Mouse (Mus musculus): Measurements from ENCODE around the gene Pou2f2. TPM values are rescaled to one million over a fixed set of nuclear protein-coding genes. Genes with fewer than 3 reads are reported as not detected.

Pou2f2 gene
- polyA plus RNA-seq, 1 experiment from 2014 or later: 0.52 TPM

DNA sequence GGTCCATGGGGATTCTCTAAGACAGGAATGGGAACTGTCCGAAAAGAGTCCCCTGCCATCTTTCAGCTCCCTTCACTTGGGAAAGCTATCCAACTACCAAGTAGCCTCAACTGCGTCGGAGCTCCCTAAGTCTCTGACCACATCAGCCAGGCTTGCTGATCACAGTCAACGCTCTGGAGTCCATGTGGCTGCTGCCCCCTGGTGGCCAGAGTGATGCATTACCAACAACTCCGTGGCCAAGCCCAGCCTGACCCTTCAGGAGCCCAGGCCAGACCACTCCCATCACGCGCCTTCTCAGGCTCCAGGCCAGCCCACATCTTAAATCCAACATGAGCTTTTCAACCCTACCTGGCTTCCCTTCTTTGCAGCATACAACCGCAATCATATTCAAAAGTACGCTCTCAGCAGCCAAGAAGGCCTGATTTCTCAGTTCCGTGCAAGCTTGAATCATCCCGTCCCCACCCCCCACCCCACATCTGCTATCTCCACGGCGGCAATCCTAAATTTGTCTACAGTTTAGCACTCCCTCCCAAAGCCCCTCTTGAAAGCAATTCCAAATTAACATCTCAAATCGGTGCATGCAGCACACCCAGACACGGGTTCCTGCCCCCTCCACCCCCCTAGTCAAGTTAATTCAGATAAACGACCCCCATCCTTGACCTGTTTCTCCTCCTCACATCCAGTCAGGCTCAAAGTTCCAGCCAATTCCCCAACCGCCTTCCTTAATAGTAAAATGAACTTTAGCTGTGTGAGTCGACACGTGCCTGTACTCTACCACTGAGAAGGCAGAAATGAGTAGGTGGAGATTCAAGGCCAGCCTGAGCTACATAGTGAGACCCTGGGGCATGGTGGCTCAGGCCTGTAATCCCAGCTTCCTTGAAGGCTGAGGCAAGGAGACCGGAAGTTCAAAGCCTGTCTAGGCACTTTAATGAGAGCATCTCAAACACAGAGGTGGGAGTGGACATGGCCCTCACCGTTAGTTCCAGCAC is 8.4 kb upstream of the Pou2f2 start:
- no peaks in the 10 kb centered on the region; the same call in 1 of the 2 replicates for H3K27me3 ChIP-seq (ENCODE audit: control insufficient read depth, insufficient read depth, low read length)
- no peak overlapping the region for H3K4me3 ChIP-seq (ENCODE audit: low read depth, low read length)
- 28% methylated on average over 21 of the region's 21 CpGs for WGBS
- H3K9ac ChIP-seq (ENCODE audit: low read length): no peak overlapping the region
- DNase-seq (ENCODE audit: low spot score) (peak; percentile 86), ATAC-seq (ENCODE audit: low FRiP score, low TSS enrichment) (peak; percentile 85)
- no peaks in the 10 kb centered on the region for H3K36me3 ChIP-seq (ENCODE audit: control insufficient read depth, insufficient read depth, low read length)
- no peak overlapping the region for H3K27ac ChIP-seq (replicated peaks)
- H3K4me1 ChIP-seq (replicated peaks; ENCODE audit: control insufficient read depth, insufficient read depth): no peaks in the 10 kb centered on the region
- H3K4me2 ChIP-seq (replicated peaks; ENCODE audit: low read depth): no peak overlapping the region
- no peaks in the 10 kb centered on the region for H3K9me3 ChIP-seq (ENCODE audit: control insufficient read depth, low read length)
- TF ChIP-seq CTCF (IDR thresholded peaks at IDR 0.05; ENCODE audit: low read depth): peak; percentile 98
- TF ChIP-seq EP300 (optimal IDR thresholded peaks at IDR 0.05): no peak

DNA sequence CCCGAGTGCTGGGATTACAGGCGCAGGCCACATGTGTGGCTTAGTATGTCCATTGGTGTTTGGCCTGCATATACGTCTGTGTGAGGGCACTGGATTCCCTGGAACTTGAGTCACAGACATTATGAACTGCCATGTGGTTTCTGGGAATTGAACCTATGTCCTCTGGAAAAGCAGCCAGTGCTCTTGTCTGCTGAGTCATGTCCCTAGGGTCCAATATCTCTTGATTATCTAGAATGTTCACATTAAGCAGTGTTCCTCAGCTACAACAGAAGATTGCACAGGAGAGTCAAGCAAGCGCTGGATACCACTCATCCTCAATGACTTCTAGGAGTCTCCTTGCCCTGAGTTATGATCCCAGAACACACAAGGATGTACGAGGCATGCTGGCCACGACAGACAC is 4.6 kb upstream of the Pou2f2 start:
- Histone ChIP-seq H3K9ac (ENCODE audit: low read length) (no peak overlapping the region), H3K27me3 (ENCODE audit: control insufficient read depth, insufficient read depth, low read length) (peaks cover 14% of the 10 kb centered on the region; the same call in 1 of the 2 replicates), H3K36me3 (ENCODE audit: control insufficient read depth, insufficient read depth, low read length) (no peaks in the 10 kb centered on the region), H3K4me2 (replicated peaks; ENCODE audit: low read depth) (no peak overlapping the region), H3K9me3 (ENCODE audit: control insufficient read depth, low read length) (no peaks in the 10 kb centered on the region), H3K4me1 (replicated peaks; ENCODE audit: control insufficient read depth, insufficient read depth) (no peaks in the 10 kb centered on the region; the same call in 1 of the 2 replicates), H3K27ac (replicated peaks) (no peak overlapping the region), H3K4me3 (ENCODE audit: low read depth, low read length) (no peak overlapping the region)
- TF ChIP-seq EP300 (optimal IDR thresholded peaks at IDR 0.05) (no peak), CTCF (IDR thresholded peaks at IDR 0.05; ENCODE audit: low read depth) (no peak)
- ATAC-seq (ENCODE audit: low FRiP score, low TSS enrichment) (no peak), DNase-seq (ENCODE audit: low spot score) (no peak)
- WGBS: 76% methylated on average over 6 of the region's 6 CpGs

DNA sequence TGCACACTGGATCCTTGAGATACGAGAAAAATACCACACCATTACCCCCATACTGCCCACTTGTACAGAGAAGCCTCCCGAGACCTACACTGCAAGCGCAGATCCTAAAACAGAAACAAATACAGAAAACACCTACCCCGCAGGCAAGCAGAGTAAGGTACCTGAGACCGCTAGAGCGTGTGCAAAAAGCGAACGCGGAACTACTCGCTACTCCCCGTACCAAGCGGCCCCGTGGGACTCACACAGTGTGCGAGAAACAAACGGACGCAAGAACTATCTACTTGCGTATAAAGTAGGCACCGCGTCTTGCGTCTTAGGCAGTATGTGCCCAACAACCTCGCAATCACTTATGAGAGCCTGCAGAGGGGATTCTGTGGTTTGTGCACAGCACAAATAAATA is 2.3 kb upstream of the Pou2f2 start:
- 9% methylated on average over 21 of the region's 21 CpGs for WGBS
- Histone ChIP-seq H3K4me2 (replicated peaks; ENCODE audit: low read depth) (no peak overlapping the region), H3K4me1 (replicated peaks; ENCODE audit: control insufficient read depth, insufficient read depth) (no peaks in the 10 kb centered on the region; the same call in 1 of the 2 replicates), H3K4me3 (ENCODE audit: low read depth, low read length) (no peak overlapping the region), H3K9ac (ENCODE audit: low read length) (no peak overlapping the region), H3K27me3 (ENCODE audit: control insufficient read depth, insufficient read depth, low read length) (peaks cover 22% of the 10 kb centered on the region; the same call in 1 of the 2 replicates), H3K9me3 (ENCODE audit: control insufficient read depth, low read length) (no peaks in the 10 kb centered on the region), H3K36me3 (ENCODE audit: control insufficient read depth, insufficient read depth, low read length) (no peaks in the 10 kb centered on the region), H3K27ac (replicated peaks) (no peak overlapping the region)
- DNase-seq (ENCODE audit: low spot score) (no peak), ATAC-seq (ENCODE audit: low FRiP score, low TSS enrichment) (no peak)
- TF ChIP-seq CTCF (IDR thresholded peaks at IDR 0.05; ENCODE audit: low read depth) (no peak), EP300 (optimal IDR thresholded peaks at IDR 0.05) (no peak)

DNA sequence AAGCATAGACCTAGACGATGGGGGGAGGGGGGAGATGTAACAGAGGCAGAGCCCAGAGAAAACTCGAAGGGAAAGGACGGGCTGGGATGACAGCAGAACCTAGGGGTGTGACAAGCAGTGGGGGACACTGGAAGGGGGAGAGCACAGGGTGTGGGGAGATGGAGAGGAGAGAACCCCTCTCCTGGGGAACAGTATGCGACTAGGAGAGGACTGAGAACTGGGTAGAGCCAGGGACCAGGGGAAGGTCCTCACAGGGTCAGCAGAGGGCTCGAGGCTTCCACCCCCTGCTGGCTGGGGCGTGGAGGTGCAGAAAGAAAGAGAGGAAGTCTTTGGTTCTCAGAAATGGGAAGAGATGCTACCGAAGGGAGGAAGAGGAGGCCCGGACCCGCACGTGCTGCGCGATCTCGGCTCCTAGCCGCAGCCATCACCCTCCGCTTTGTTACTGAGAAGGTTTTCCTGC is 1.8 kb upstream of the Pou2f2 start:
- Histone ChIP-seq H3K27ac (replicated peaks) (no peak overlapping the region), H3K9ac (ENCODE audit: low read length) (no peak overlapping the region), H3K4me1 (replicated peaks; ENCODE audit: control insufficient read depth, insufficient read depth) (no peaks in the 10 kb centered on the region; the same call in 1 of the 2 replicates), H3K27me3 (ENCODE audit: control insufficient read depth, insufficient read depth, low read length) (peaks cover 26% of the 10 kb centered on the region; the same call in 1 of the 2 replicates), H3K36me3 (ENCODE audit: control insufficient read depth, insufficient read depth, low read length) (no peaks in the 10 kb centered on the region), H3K4me2 (replicated peaks; ENCODE audit: low read depth) (no peak overlapping the region), H3K9me3 (ENCODE audit: control insufficient read depth, low read length) (no peaks in the 10 kb centered on the region), H3K4me3 (ENCODE audit: low read depth, low read length) (no peak overlapping the region)
- WGBS: 1% methylated on average over 15 of the region's 15 CpGs
- ATAC-seq (ENCODE audit: low FRiP score, low TSS enrichment) (no peak), DNase-seq (ENCODE audit: low spot score) (no peak)
- TF ChIP-seq CTCF (IDR thresholded peaks at IDR 0.05; ENCODE audit: low read depth) (peak; percentile 70), EP300 (optimal IDR thresholded peaks at IDR 0.05) (no peak)

DNA sequence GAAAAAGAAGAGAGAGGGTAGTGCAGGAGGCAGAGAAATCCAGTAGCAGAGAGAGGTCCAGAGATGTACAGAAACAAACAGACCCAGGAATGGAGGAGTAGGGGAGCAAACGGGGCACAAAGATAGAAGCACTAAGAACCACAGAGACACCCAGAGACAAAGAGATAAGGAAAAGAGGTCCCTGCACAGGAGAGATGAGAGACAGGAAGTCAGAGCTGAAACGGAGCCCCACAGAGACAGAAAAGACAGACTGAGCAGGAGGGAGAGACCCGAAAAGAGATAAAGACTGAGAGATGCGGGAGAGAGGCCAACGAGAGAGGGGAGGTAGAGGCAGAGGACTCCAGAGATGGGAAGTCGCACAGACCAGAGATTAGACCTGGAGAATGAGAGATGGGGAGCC is 986 bp upstream of the Pou2f2 start:
- no peak for DNase-seq (ENCODE audit: low spot score)
- no peak for ATAC-seq (ENCODE audit: low FRiP score, low TSS enrichment)
- peaks cover 26% of the 10 kb centered on the region; the same call in 1 of the 2 replicates for H3K27me3 ChIP-seq (ENCODE audit: control insufficient read depth, insufficient read depth, low read length)
- no peaks in the 10 kb centered on the region for H3K36me3 ChIP-seq (ENCODE audit: control insufficient read depth, insufficient read depth, low read length)
- H3K9me3 ChIP-seq (ENCODE audit: control insufficient read depth, low read length): no peaks in the 10 kb centered on the region
- no peak overlapping the region for H3K4me3 ChIP-seq (ENCODE audit: low read depth, low read length)
- H3K27ac ChIP-seq (replicated peaks): no peak overlapping the region
- no peak overlapping the region for H3K4me2 ChIP-seq (replicated peaks; ENCODE audit: low read depth)
- WGBS: 6% methylated on average over 6 of the region's 6 CpGs
- TF ChIP-seq CTCF (IDR thresholded peaks at IDR 0.05; ENCODE audit: low read depth) (no peak), EP300 (optimal IDR thresholded peaks at IDR 0.05) (no peak)
- no peak overlapping the region for H3K9ac ChIP-seq (ENCODE audit: low read length)
- H3K4me1 ChIP-seq (replicated peaks; ENCODE audit: control insufficient read depth, insufficient read depth): no peaks in the 10 kb centered on the region; the same call in 1 of the 2 replicates
